Mouse (Mus musculus): Measurements from ENCODE around the gene Fos. TPM values are rescaled to one million over a fixed set of nuclear protein-coding genes. Genes with fewer than 3 reads are reported as not detected.

Gene Fos
- total RNA-seq, 2 experiments from 2014 or later: 8.9 to 13.7 TPM

- no peak for TF ChIP-seq CTCF (conservative IDR thresholded peaks at IDR 0.05)
- no peak overlapping the region for H3K27ac ChIP-seq
- no peak overlapping the region for H3K4me3 ChIP-seq
- no peak for DNase-seq (ENCODE audit: low spot score in 2 of 2)
These were observed 29.0 kb downstream of the Fos start for GRCm38 (mm10) chr12:85502682-85503081.

- peak in 1 of 2 experiments; percentile 56 for DNase-seq (ENCODE audit: low spot score in 2 of 2)
- peak; percentile 93 for TF ChIP-seq CTCF (conservative IDR thresholded peaks at IDR 0.05)
- H3K4me3 ChIP-seq: no peak overlapping the region
- no peak overlapping the region for H3K27ac ChIP-seq
These were observed 34.5 kb downstream of the Fos start for GRCm38 (mm10) chr12:85508235-85508634.

GRCm38 (mm10) chr12:85510013-85510412 lies 36.3 kb downstream of the Fos start:
- Histone ChIP-seq H3K4me3 (no peak overlapping the region), H3K27ac (no peak overlapping the region)
- DNase-seq (ENCODE audit: low spot score in 2 of 2): no peak
- no peak for TF ChIP-seq CTCF (conservative IDR thresholded peaks at IDR 0.05)

GRCm38 (mm10) chr12:85513789-85514447 lies 40.2 kb downstream of the Fos start:
- H3K4me3 ChIP-seq: no peak overlapping the region
- no peak for DNase-seq (ENCODE audit: low spot score in 2 of 2)
- TF ChIP-seq CTCF (conservative IDR thresholded peaks at IDR 0.05): no peak
- H3K27ac ChIP-seq: no peak overlapping the region

GRCm38 (mm10) chr12:85514958-85515357 lies 41.3 kb downstream of the Fos start:
- TF ChIP-seq CTCF (conservative IDR thresholded peaks at IDR 0.05): no peak
- no peak overlapping the region for H3K4me3 ChIP-seq
- H3K27ac ChIP-seq: no peak overlapping the region
- DNase-seq (ENCODE audit: low spot score in 2 of 2): no peak

GRCm38 (mm10) chr12:85515865-85516264 lies 42.2 kb downstream of the Fos start:
- no peak overlapping the region for H3K4me3 ChIP-seq
- H3K27ac ChIP-seq: no peak overlapping the region
- no peak for DNase-seq (ENCODE audit: low spot score in 2 of 2)
- no peak for TF ChIP-seq CTCF (conservative IDR thresholded peaks at IDR 0.05)

- H3K27ac ChIP-seq: no peak overlapping the region
- TF ChIP-seq CTCF (conservative IDR thresholded peaks at IDR 0.05): no peak
These were observed 43.6 kb downstream of the Fos start for GRCm38 (mm10) chr12:85517339-85517738.

GRCm38 (mm10) chr12:85518009-85518408 lies 44.3 kb downstream of the Fos start:
- no peak for DNase-seq (ENCODE audit: low spot score in 2 of 2)
- no peak for TF ChIP-seq CTCF (conservative IDR thresholded peaks at IDR 0.05)
- peak overlapping the region; percentile 62 for H3K27ac ChIP-seq
- H3K4me3 ChIP-seq: no peak overlapping the region

More at GRCm38 (mm10) chr12:85517339-85517738, 43.6 kb downstream of the Fos start:
- DNase-seq (ENCODE audit: low spot score in 2 of 2): no peak
- no peak overlapping the region for H3K4me3 ChIP-seq

- DNase-seq (ENCODE audit: low spot score in 2 of 2): peak in 1 of 2 experiments; percentile 35
- H3K27ac ChIP-seq: peak overlapping the region; percentile 67
- no peak for TF ChIP-seq CTCF (conservative IDR thresholded peaks at IDR 0.05)
- H3K4me3 ChIP-seq: no peak overlapping the region
These were observed 45.9 kb downstream of the Fos start for GRCm38 (mm10) chr12:85519553-85519952.

- no peak overlapping the region for H3K27ac ChIP-seq
- no peak for DNase-seq (ENCODE audit: low spot score in 2 of 2)
- no peak for TF ChIP-seq CTCF (conservative IDR thresholded peaks at IDR 0.05)
- H3K4me3 ChIP-seq: no peak overlapping the region
These were observed 47.4 kb downstream of the Fos start for GRCm38 (mm10) chr12:85521101-85521500.

- H3K27ac ChIP-seq: no peak overlapping the region
- DNase-seq (ENCODE audit: low spot score in 2 of 2): no peak
- H3K4me3 ChIP-seq: no peak overlapping the region
- TF ChIP-seq CTCF (conservative IDR thresholded peaks at IDR 0.05): no peak
These were observed 48.0 kb downstream of the Fos start for GRCm38 (mm10) chr12:85521673-85522072.

GRCm38 (mm10) chr12:85522631-85523388 lies 49.1 kb downstream of the Fos start:
- no peak overlapping the region for H3K4me3 ChIP-seq
- no peak for DNase-seq (ENCODE audit: low spot score in 2 of 2)
- H3K27ac ChIP-seq: 0 out of 2 replicates have a peak overlapping the region, but pooled peaks have one; percentile 23
- no peak for TF ChIP-seq CTCF (conservative IDR thresholded peaks at IDR 0.05)

- no peak for TF ChIP-seq CTCF (conservative IDR thresholded peaks at IDR 0.05)
- DNase-seq (ENCODE audit: low spot score in 2 of 2): no peak
- H3K27ac ChIP-seq: peak overlapping the region; percentile 71
- no peak overlapping the region for H3K4me3 ChIP-seq
These were observed 49.9 kb downstream of the Fos start for GRCm38 (mm10) chr12:85523421-85524192.

All from layer of hippocampus, adult 2 months (tissue).